Mouse (Mus musculus): ENCODE results near the gene Actn4. TPM values are rescaled to one million over a fixed set of nuclear protein-coding genes. Genes with fewer than 3 reads are reported as not detected.

Gene Actn4
- polyA plus RNA-seq (2015; fragmentation: Illumina TruSeq; extraction: RNeasy Lipid Tissue Mini Kit (QIAGEN cat#74804); ENCODE audit: insufficient read depth, low read depth, low replicate concordance) = 71.1 TPM

DNA sequence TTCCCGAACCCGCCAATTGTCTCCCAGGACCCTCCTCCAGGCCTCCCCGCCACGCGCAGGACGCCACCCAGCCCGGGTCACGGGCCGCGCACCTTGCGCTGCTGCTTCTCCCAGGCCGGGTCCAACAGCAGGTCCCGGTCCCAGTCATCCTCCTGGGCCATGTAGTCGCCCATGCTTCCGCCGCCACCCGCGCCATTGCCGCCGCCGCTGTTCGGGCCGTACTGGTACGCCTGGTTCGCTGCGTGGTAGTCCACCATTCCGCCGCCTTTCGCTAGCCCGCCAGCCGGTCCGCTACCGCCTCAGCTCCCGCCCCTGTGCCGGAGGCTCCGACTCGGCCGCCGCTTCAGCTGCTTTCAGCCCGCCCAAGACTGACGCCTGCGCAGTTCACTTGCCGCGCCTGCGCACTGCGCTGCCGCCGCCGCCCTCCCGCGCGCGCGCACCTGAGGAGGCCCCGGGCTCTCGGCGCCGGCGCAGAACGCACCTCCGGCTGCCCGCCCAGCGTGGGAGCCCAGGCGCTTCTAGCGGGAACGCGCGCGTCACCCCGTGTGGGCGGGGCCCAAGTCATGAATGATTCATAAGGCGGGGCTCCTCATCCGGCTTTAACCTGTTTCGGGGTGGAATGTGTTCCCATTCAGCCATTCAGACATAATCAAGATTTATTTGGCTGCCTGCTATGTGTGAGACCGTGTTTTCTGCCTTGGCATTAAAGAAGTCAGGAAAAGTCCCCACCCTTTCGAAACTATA is at the start of gene Actn4:
Gene Actn4 (minus strand): TSS at position 414 of the 744 bp plus-strand sequence.

DNA sequence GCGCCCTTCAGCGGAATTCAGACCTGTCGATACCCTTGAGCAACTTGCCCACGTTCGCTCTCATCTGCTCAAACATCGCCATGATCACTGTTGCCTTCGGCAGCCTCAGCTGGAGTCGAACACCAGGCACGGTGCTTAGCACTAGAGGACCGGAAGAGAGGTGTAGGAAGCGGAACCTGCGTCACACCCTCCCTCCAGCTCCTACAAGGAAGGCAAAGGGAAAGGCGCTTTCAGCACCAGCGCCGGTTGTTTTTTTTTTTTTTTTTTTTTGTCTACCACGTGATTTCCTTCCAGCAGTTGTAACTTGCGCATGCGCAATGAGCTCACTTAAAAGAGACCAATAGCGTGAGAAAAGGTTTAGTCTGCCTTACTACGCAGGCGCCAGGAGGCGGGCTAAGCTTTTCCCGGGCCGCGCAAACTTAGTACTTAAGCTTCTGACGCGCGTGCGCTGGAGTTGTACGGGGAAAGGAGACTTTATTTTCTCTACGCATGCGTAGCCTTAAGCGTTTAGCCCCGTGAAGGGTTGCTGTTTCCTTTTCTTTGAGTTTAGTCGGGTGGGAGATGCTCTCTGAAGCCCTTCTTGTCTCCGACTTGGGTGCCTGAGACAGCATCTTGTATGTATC is 19.6 kb upstream of the Actn4 start, which contains the start of the genes Eif3k and Map4k1:
Gene Eif3k (minus strand): TSS at position 214 of the 623 bp plus-strand sequence.
Gene Map4k1 (plus strand): TSS at position 400 of the 623 bp plus-strand sequence.

GRCm38 (mm10) chr7:28881199-28881598 is 80.9 kb downstream of the Actn4 start, which contains the start of gene Capn12:
Capn12 (plus strand) TSS chr7:28881422.

DNA sequence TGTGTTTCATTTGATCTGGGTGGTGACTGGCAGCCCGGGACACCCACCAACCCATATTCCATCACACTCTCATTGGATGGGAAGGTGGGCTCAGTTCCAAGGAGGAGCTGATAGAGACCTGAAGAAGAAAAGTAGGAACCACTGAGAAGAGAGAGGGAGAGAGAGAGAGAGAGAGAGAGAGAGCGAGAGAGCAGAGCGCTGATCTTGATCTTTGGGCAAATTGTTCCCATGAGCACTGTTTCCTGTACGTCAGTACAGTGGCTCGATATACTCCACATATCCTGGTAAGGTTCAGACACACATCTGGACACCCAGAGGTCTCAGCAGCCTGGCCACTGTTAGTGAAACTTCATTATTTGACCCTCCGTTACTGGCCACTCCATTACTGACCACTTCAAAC is 98.6 kb downstream of the Actn4 start, which contains the start of gene Lgals7:
Gene Lgals7 (plus strand): TSS at position 314 of the 400 bp plus-strand sequence.

Other genes starting within 250 kb of the Actn4 start
- 2.8 TPM for gene Fbxo17, start 245.5 kb downstream of the Actn4 start, polyA plus RNA-seq (2015; fragmentation: Illumina TruSeq; extraction: RNeasy Lipid Tissue Mini Kit (QIAGEN cat#74804); ENCODE audit: insufficient read depth, low read depth, low replicate concordance)
- gene Mrps12, start 220.5 kb downstream of the Actn4 start, polyA plus RNA-seq (2015; fragmentation: Illumina TruSeq; extraction: RNeasy Lipid Tissue Mini Kit (QIAGEN cat#74804); ENCODE audit: insufficient read depth, low read depth, low replicate concordance) = 42.5 TPM
- gene Sars2, start 220.3 kb downstream of the Actn4 start, polyA plus RNA-seq (2015; fragmentation: Illumina TruSeq; extraction: RNeasy Lipid Tissue Mini Kit (QIAGEN cat#74804); ENCODE audit: insufficient read depth, low read depth, low replicate concordance) = 2.6 TPM
- gene Ccer2, start 206.2 kb downstream of the Actn4 start, polyA plus RNA-seq (2015; fragmentation: Illumina TruSeq; extraction: RNeasy Lipid Tissue Mini Kit (QIAGEN cat#74804); ENCODE audit: insufficient read depth, low read depth, low replicate concordance) = not detected
- gene Sirt2, start 195.6 kb downstream of the Actn4 start, polyA plus RNA-seq (2015; fragmentation: Illumina TruSeq; extraction: RNeasy Lipid Tissue Mini Kit (QIAGEN cat#74804); ENCODE audit: insufficient read depth, low read depth, low replicate concordance) = 28.4 TPM
- 8.7 TPM for gene Nfkbib, start 194.8 kb downstream of the Actn4 start, polyA plus RNA-seq (2015; fragmentation: Illumina TruSeq; extraction: RNeasy Lipid Tissue Mini Kit (QIAGEN cat#74804); ENCODE audit: insufficient read depth, low read depth, low replicate concordance)
- 1.8 TPM for gene Rinl, start 173.4 kb downstream of the Actn4 start, polyA plus RNA-seq (2015; fragmentation: Illumina TruSeq; extraction: RNeasy Lipid Tissue Mini Kit (QIAGEN cat#74804); ENCODE audit: insufficient read depth, low read depth, low replicate concordance)
- 78.4 TPM for gene Hnrnpl, start 153.8 kb downstream of the Actn4 start, polyA plus RNA-seq (2015; fragmentation: Illumina TruSeq; extraction: RNeasy Lipid Tissue Mini Kit (QIAGEN cat#74804); ENCODE audit: insufficient read depth, low read depth, low replicate concordance)
- 54.3 TPM for gene Ech1, start 137.1 kb downstream of the Actn4 start, polyA plus RNA-seq (2015; fragmentation: Illumina TruSeq; extraction: RNeasy Lipid Tissue Mini Kit (QIAGEN cat#74804); ENCODE audit: insufficient read depth, low read depth, low replicate concordance)
- gene Lgals4, start 128.5 kb downstream of the Actn4 start, polyA plus RNA-seq (2015; fragmentation: Illumina TruSeq; extraction: RNeasy Lipid Tissue Mini Kit (QIAGEN cat#74804); ENCODE audit: insufficient read depth, low read depth, low replicate concordance) = 13.7 TPM
- 7.5 TPM for gene Lgals7, start 98.5 kb downstream of the Actn4 start, polyA plus RNA-seq (2015; fragmentation: Illumina TruSeq; extraction: RNeasy Lipid Tissue Mini Kit (QIAGEN cat#74804); ENCODE audit: insufficient read depth, low read depth, low replicate concordance)
- gene Capn12, start 80.9 kb downstream of the Actn4 start, polyA plus RNA-seq (2015; fragmentation: Illumina TruSeq; extraction: RNeasy Lipid Tissue Mini Kit (QIAGEN cat#74804); ENCODE audit: insufficient read depth, low read depth, low replicate concordance) = 0.26 TPM
- gene Eif3k, start 19.5 kb upstream of the Actn4 start, polyA plus RNA-seq (2015; fragmentation: Illumina TruSeq; extraction: RNeasy Lipid Tissue Mini Kit (QIAGEN cat#74804); ENCODE audit: insufficient read depth, low read depth, low replicate concordance) = 94.8 TPM
- gene Map4k1, start 19.7 kb upstream of the Actn4 start, polyA plus RNA-seq (2015; fragmentation: Illumina TruSeq; extraction: RNeasy Lipid Tissue Mini Kit (QIAGEN cat#74804); ENCODE audit: insufficient read depth, low read depth, low replicate concordance) = 0.30 TPM
- gene Ryr1, start 162.8 kb upstream of the Actn4 start, polyA plus RNA-seq (2015; fragmentation: Illumina TruSeq; extraction: RNeasy Lipid Tissue Mini Kit (QIAGEN cat#74804); ENCODE audit: insufficient read depth, low read depth, low replicate concordance) = not detected
- 1.4 TPM for gene Rasgrp4, start 172.5 kb upstream of the Actn4 start, polyA plus RNA-seq (2015; fragmentation: Illumina TruSeq; extraction: RNeasy Lipid Tissue Mini Kit (QIAGEN cat#74804); ENCODE audit: insufficient read depth, low read depth, low replicate concordance)
- 14.6 TPM for gene Fam98c, start 193.9 kb upstream of the Actn4 start, polyA plus RNA-seq (2015; fragmentation: Illumina TruSeq; extraction: RNeasy Lipid Tissue Mini Kit (QIAGEN cat#74804); ENCODE audit: insufficient read depth, low read depth, low replicate concordance)
- gene Ggn, start 207.9 kb upstream of the Actn4 start, polyA plus RNA-seq (2015; fragmentation: Illumina TruSeq; extraction: RNeasy Lipid Tissue Mini Kit (QIAGEN cat#74804); ENCODE audit: insufficient read depth, low read depth, low replicate concordance) = 2.3 TPM
- gene Spred3, start 208.1 kb upstream of the Actn4 start, polyA plus RNA-seq (2015; fragmentation: Illumina TruSeq; extraction: RNeasy Lipid Tissue Mini Kit (QIAGEN cat#74804); ENCODE audit: insufficient read depth, low read depth, low replicate concordance) = 1.4 TPM
- 32.7 TPM for gene Psmd8, start 218.4 kb upstream of the Actn4 start, polyA plus RNA-seq (2015; fragmentation: Illumina TruSeq; extraction: RNeasy Lipid Tissue Mini Kit (QIAGEN cat#74804); ENCODE audit: insufficient read depth, low read depth, low replicate concordance)